Mouse (Mus musculus) heart, postnatal 36 days (tissue): ENCODE results near the gene B9d1. TPM values are rescaled to one million over a fixed set of nuclear protein-coding genes. Genes with fewer than 3 reads are reported as not detected.

Experiments
- DNase-seq, 2 experiments: peaks; one replicate each; pipeline ENCODE4 v3.0.0; 2021 to 2022
- intact Hi-C: fragments of 180-260 bp; cut with DNase I; formaldehyde crosslinking; loops from one replicate; pipeline ENCODE4 v1.15.1; 2025
- total RNA-seq, 2 experiments: library from RNA; stranded (reverse); gene quantifications; 2 replicates each; pipeline ENCODE4 v1.2.3; 2021

Gene B9d1
- total RNA-seq, 2 experiments from 2014 or later = 6.2 to 7.4 TPM

- intact Hi-C loops = loop anchor here (5.0 kb wide), 1 partner anchor 316 kb away; no protein-coding TSS in a partner anchor
- no peak for DNase-seq
These were observed 17.0 kb upstream of the B9d1 start for GRCm38 (mm10) chr11:61487936-61488335.

GRCm38 (mm10) chr11:61489085-61489484, 15.9 kb upstream of the B9d1 start:
- intact Hi-C loops = loop anchor here (5.0 kb wide), 1 partner anchor 317 kb away; no protein-coding TSS in a partner anchor
- DNase-seq = no peak

- DNase-seq = no peak
- intact Hi-C loops = loop anchor here (5.0 kb wide), 1 partner anchor 318 kb away; no protein-coding TSS in a partner anchor
These were observed 15.1 kb upstream of the B9d1 start for GRCm38 (mm10) chr11:61489874-61490273.

- intact Hi-C loops = no loop called here
- DNase-seq = no peak
These were observed 13.9 kb upstream of the B9d1 start for GRCm38 (mm10) chr11:61490944-61491520.

GRCm38 (mm10) chr11:61492749-61493401, 12.1 kb upstream of the B9d1 start:
- intact Hi-C loops = no loop called here
- DNase-seq = no peak

GRCm38 (mm10) chr11:61493525-61494128, 11.3 kb upstream of the B9d1 start:
- peak in 1 of 2 experiments; percentile 26 for DNase-seq
- intact Hi-C loops = loop anchor here (2.0 kb wide), 1 partner anchor 85 kb away; no protein-coding TSS in a partner anchor

GRCm38 (mm10) chr11:61494129-61494997, 10.6 kb upstream of the B9d1 start, which contains the start of gene Mapk7:
Gene Mapk7 (minus strand): TSS chr11:61494406.
- intact Hi-C loops = loop anchor here (2.0 kb wide), 1 partner anchor 86 kb away; no protein-coding TSS in a partner anchor
- peak; percentile 93 to 94 for DNase-seq

GRCm38 (mm10) chr11:61495528-61495927, 9.4 kb upstream of the B9d1 start:
- no peak for DNase-seq
- intact Hi-C loops = loop anchor here (2.0 to 5.0 kb wide), 2 partner anchors 87 to 388 kb away; no protein-coding TSS in a partner anchor

- intact Hi-C loops = loop anchor here (5.0 kb wide), 1 partner anchor 390 kb away; no protein-coding TSS in a partner anchor
- DNase-seq = no peak
These were observed 7.5 kb upstream of the B9d1 start for GRCm38 (mm10) chr11:61497490-61497889.

GRCm38 (mm10) chr11:61498736-61499504, 6.0 kb upstream of the B9d1 start:
- intact Hi-C loops = loop anchor here (5.0 kb wide), 1 partner anchor 392 kb away; no protein-coding TSS in a partner anchor
- no peak for DNase-seq

- no peak for DNase-seq
- intact Hi-C loops = loop anchor here (1.0 to 2.0 kb wide), 5 partner anchors 75 to 155 kb away; partner anchors contain the start of gene Epn2
These were observed 1.0 kb upstream of the B9d1 start for GRCm38 (mm10) chr11:61503933-61504332.

- intact Hi-C loops = no loop called here
- DNase-seq = peak in 1 of 2 experiments; percentile 60
These were observed 10.0 kb downstream of the B9d1 start for GRCm38 (mm10) chr11:61514953-61515352.

- intact Hi-C loops = no loop called here
- no peak for DNase-seq
These were observed 13.0 kb downstream of the B9d1 start for GRCm38 (mm10) chr11:61517971-61518370.

GRCm38 (mm10) chr11:61518871-61519270, 13.9 kb downstream of the B9d1 start:
- no peak for DNase-seq
- intact Hi-C loops = no loop called here

GRCm38 (mm10) chr11:61519484-61520107, 14.7 kb downstream of the B9d1 start:
- no peak for DNase-seq

GRCm38 (mm10) chr11:61526872-61527271, 21.9 kb downstream of the B9d1 start:
- DNase-seq = no peak
- intact Hi-C loops = no loop called here

More at GRCm38 (mm10) chr11:61519484-61520107, 14.7 kb downstream of the B9d1 start:
- intact Hi-C loops = no loop called here

GRCm38 (mm10) chr11:61529268-61529713, 24.3 kb downstream of the B9d1 start:
- intact Hi-C loops = no loop called here
- no peak for DNase-seq

- DNase-seq = peak in 1 of 2 experiments; percentile 22
- intact Hi-C loops = loop anchor here (2.0 kb wide), 1 partner anchor 86 kb away; no protein-coding TSS in a partner anchor
These were observed 27.9 kb downstream of the B9d1 start for GRCm38 (mm10) chr11:61532820-61533219.

- DNase-seq = peak; percentile 34 to 39
- intact Hi-C loops = loop anchor here (2.0 kb wide), 1 partner anchor 85 kb away; no protein-coding TSS in a partner anchor
These were observed 28.6 kb downstream of the B9d1 start for GRCm38 (mm10) chr11:61533571-61533970.
